Mouse (Mus musculus) heart, embryonic 14.5 days (tissue): ENCODE data around the gene Vat1l. TPM values are rescaled to one million over a fixed set of nuclear protein-coding genes. Genes with fewer than 3 reads are reported as not detected.

ENCODE experiments used
- ATAC-seq: fragments of 200-750 bp; cut with Nextera tagmentation; 2 replicates; pipeline ENCODE4 v1.8.0; 2017; ENCODE audit warnings: low read depth, moderate TSS enrichment; ENCODE audit not compliant: insufficient number of reproducible peaks, insufficient read depth, low FRiP score
- H3K27ac ChIP-seq, 2 experiments: fragments of 200-500 bp in 1 of 2; fragments of 300-500 bp in 1 of 2; sonication (generic) in 1 of 2; replicated peaks in 1 of 2; 2 replicates each; pipeline ENCODE4 v1.5.1; 2012 to 2014; ENCODE audit warnings: low read depth in 2 of 2, low read length in 2 of 2, control low read depth in 1 of 2, mild to moderate bottlenecking in 1 of 2, mixed read lengths in 1 of 2; ENCODE audit not compliant: control insufficient read depth in 1 of 2, insufficient read depth in 1 of 2
- H3K27me3 ChIP-seq: fragments of 300-500 bp; sonication (generic); 2 replicates; pipeline ENCODE4 v1.6.1; 2014; ENCODE audit warnings: mild to moderate bottlenecking, low read length, control low read depth; ENCODE audit not compliant: control insufficient read depth, insufficient read depth
- H3K36me3 ChIP-seq: fragments of 300-500 bp; sonication (generic); 2 replicates; pipeline ENCODE4 v1.6.1; 2014; ENCODE audit warnings: mild to moderate bottlenecking, control low read depth, low read length, mixed read lengths; ENCODE audit not compliant: control insufficient read depth, insufficient read depth
- H3K4me1 ChIP-seq, 2 experiments: fragments of 200-500 bp in 1 of 2; fragments of 300-500 bp in 1 of 2; sonication (generic) in 1 of 2; 2 replicates each; pipeline ENCODE4 v1.6.1; 2012 to 2014; ENCODE audit warnings: low read length in 2 of 2, control low read depth in 1 of 2, mixed read lengths in 1 of 2; ENCODE audit not compliant: control insufficient read depth in 2 of 2, insufficient read depth in 2 of 2
- H3K4me2 ChIP-seq: fragments of 300-500 bp; sonication (generic); 2 replicates; pipeline ENCODE4 v1.6.1; 2014; ENCODE audit warnings: mild to moderate bottlenecking, low read length
- H3K4me3 ChIP-seq, 2 experiments: fragments of 200-500 bp in 1 of 2; fragments of 300-500 bp in 1 of 2; sonication (generic) in 1 of 2; 2 replicates each; pipeline ENCODE4 v1.5.1; 2012 to 2014; ENCODE audit warnings: low read length in 2 of 2, mild to moderate bottlenecking in 2 of 2, control low read depth in 1 of 2, low read depth in 1 of 2, moderate library complexity in 1 of 2; ENCODE audit not compliant: control insufficient read depth in 1 of 2, insufficient read depth in 1 of 2
- H3K9ac ChIP-seq: fragments of 300-500 bp; sonication (generic); 2 replicates; pipeline ENCODE4 v1.6.1; 2014; ENCODE audit warnings: mild to moderate bottlenecking, low read length
- H3K9me3 ChIP-seq: fragments of 300-500 bp; sonication (generic); 2 replicates; pipeline ENCODE4 v1.6.1; 2016; ENCODE audit warnings: low read length, control low read depth; ENCODE audit not compliant: control insufficient read depth
- WGBS: fragments of 180-500 bp; shearing (Covaris S2); extraction: QIAGEN DNeasy Blood & Tissue Kit; methylation state at CpG from one replicate; pipeline ENCODE4 v1.1.7; 2014; 5-methylcytosine and 5-hydroxymethylcytosine counted together
- polyA plus RNA-seq: library from polyadenylated mRNA; unstranded; fragments of >200 nt; fragmentation: Nextera tagmentation; extraction: Ambion mirVana; gene quantifications from 2 replicates; pipeline ENCODE4 v1.2.1, GENCODE M21; 2014

Gene Vat1l
- polyA plus RNA-seq, 1 experiment from 2014 or later = 0.20 TPM

GRCm38 (mm10) chr8:114399273-114399672 is 193.9 kb downstream of the Vat1l start:
- H3K9ac ChIP-seq = no peak overlapping the region

GRCm38 (mm10) chr8:114401679-114402078 is 196.3 kb downstream of the Vat1l start:
- no peaks in the 10 kb centered on the region for H3K36me3 ChIP-seq
- no peak for ATAC-seq
- no peak overlapping the region for H3K4me3 ChIP-seq

More at GRCm38 (mm10) chr8:114399273-114399672, 193.9 kb downstream of the Vat1l start:
- Histone ChIP-seq H3K9me3 (no peaks in the 10 kb centered on the region), H3K4me1 (0 out of 4 replicates have a peak, but pooled peaks cover 0 to 4% of the 10 kb centered on the region in 2 experiments), H3K27me3 (no peaks in the 10 kb centered on the region), H3K27ac (no peak overlapping the region), H3K4me3 (no peak overlapping the region), H3K4me2 (no peak overlapping the region), H3K36me3 (no peaks in the 10 kb centered on the region)
- no peak for ATAC-seq
- WGBS = 91% methylated on average over 5 of the region's 5 CpGs

GRCm38 (mm10) chr8:114411421-114411820 is 206.0 kb downstream of the Vat1l start:
- Histone ChIP-seq H3K9ac (no peak overlapping the region), H3K4me3 (no peak overlapping the region), H3K36me3 (no peaks in the 10 kb centered on the region), H3K27ac (no peak overlapping the region), H3K4me1 (peaks cover 0 to 4% of the 10 kb centered on the region in 2 experiments; a peak in 1 of 4 replicates), H3K4me2 (no peak overlapping the region), H3K27me3 (no peaks in the 10 kb centered on the region), H3K9me3 (no peaks in the 10 kb centered on the region)
- no peak for ATAC-seq
- 67% methylated on average over 3 of the region's 3 CpGs for WGBS

More at GRCm38 (mm10) chr8:114401679-114402078, 196.3 kb downstream of the Vat1l start:
- Histone ChIP-seq H3K4me1 (0 out of 4 replicates have a peak, but pooled peaks cover 0 to 4% of the 10 kb centered on the region in 2 experiments), H3K9ac (no peak overlapping the region), H3K27ac (no peak overlapping the region), H3K27me3 (no peaks in the 10 kb centered on the region), H3K4me2 (no peak overlapping the region), H3K9me3 (no peaks in the 10 kb centered on the region)
- 75% methylated on average over 7 of the region's 7 CpGs for WGBS

GRCm38 (mm10) chr8:114417786-114418185 is 212.4 kb downstream of the Vat1l start, which contains the start of gene Clec3a:
Clec3a (plus strand) TSS chr8:114418086.
- no peak within 1 kb of the TSS for H3K4me2 ChIP-seq
- no peaks in the 10 kb centered on the region for H3K36me3 ChIP-seq
- no peaks in the 10 kb centered on the region for H3K27me3 ChIP-seq
- H3K4me3 ChIP-seq = no peak within 1 kb of the TSS
- no peak within 1 kb of the TSS for H3K27ac ChIP-seq
- WGBS = 75% methylated on average over 8 of the region's 8 CpGs
- no peak within 1 kb of the TSS for H3K9ac ChIP-seq
- no peak for ATAC-seq
- no peaks in the 10 kb centered on the region for H3K4me1 ChIP-seq
- H3K9me3 ChIP-seq = no peaks in the 10 kb centered on the region

GRCm38 (mm10) chr8:114418486-114418885 is 213.1 kb downstream of the Vat1l start:
- H3K4me1 ChIP-seq = no peaks in the 10 kb centered on the region
- no peak overlapping the region for H3K4me3 ChIP-seq
- H3K9me3 ChIP-seq = no peaks in the 10 kb centered on the region
- no peaks in the 10 kb centered on the region for H3K36me3 ChIP-seq
- ATAC-seq = no peak
- H3K27ac ChIP-seq = no peak overlapping the region
- no peak overlapping the region for H3K9ac ChIP-seq
- 58% methylated on average over 5 of the region's 5 CpGs for WGBS
- H3K27me3 ChIP-seq = no peaks in the 10 kb centered on the region
- no peak overlapping the region for H3K4me2 ChIP-seq

GRCm38 (mm10) chr8:114418904-114419303 is 213.5 kb downstream of the Vat1l start:
- Histone ChIP-seq H3K27ac (no peak overlapping the region), H3K9me3 (no peaks in the 10 kb centered on the region), H3K4me1 (no peaks in the 10 kb centered on the region), H3K4me3 (no peak overlapping the region), H3K36me3 (no peaks in the 10 kb centered on the region), H3K4me2 (no peak overlapping the region), H3K27me3 (no peaks in the 10 kb centered on the region), H3K9ac (no peak overlapping the region)
- ATAC-seq = no peak
- 60% methylated on average over 6 of the region's 6 CpGs for WGBS

GRCm38 (mm10) chr8:114421544-114421943 is 216.1 kb downstream of the Vat1l start:
- no peaks in the 10 kb centered on the region for H3K36me3 ChIP-seq
- WGBS = 61% methylated on average over 4 of the region's 4 CpGs
- no peak for ATAC-seq
- no peak overlapping the region for H3K27ac ChIP-seq
- H3K9me3 ChIP-seq = no peaks in the 10 kb centered on the region
- no peaks in the 10 kb centered on the region for H3K27me3 ChIP-seq
- no peak overlapping the region for H3K4me3 ChIP-seq
- no peak overlapping the region for H3K9ac ChIP-seq
- H3K4me1 ChIP-seq = no peaks in the 10 kb centered on the region
- H3K4me2 ChIP-seq = no peak overlapping the region
